Mouse (Mus musculus): Measurements from ENCODE around the gene 2200002D01Rik. TPM values are rescaled to one million over a fixed set of nuclear protein-coding genes. Genes with fewer than 3 reads are reported as not detected.

Gene 2200002D01Rik
- total and polyA plus RNA-seq, 2 experiments from 2014 or later = 1.4 TPM; not detected in 1

DNA sequence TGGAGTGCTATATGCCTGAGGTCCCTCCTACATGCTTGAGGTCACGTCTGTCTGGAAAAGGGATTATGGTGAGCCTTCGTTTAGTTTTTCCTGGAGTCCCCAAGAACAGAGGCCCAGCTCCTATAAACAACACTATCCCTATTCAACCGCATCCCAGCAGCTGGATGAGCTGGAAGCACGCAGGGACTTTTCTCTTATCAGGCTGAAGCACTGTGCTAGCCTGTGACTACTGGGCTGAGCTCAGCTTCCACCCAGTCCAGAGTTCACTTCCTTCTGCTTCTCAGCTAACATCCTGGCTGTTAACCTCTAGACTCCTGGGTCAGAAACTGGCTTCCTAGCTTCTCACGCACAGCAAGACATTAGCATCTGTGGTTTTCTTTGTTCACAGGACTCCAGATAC is 5.6 kb upstream of the 2200002D01Rik start:
- H3K4me2 ChIP-seq (ENCODE audit: low read depth, low read length) = no peak overlapping the region
- no peak for TF ChIP-seq CTCF (IDR thresholded peaks at IDR 0.05; ENCODE audit: low read depth)
- 62% methylated on average over 5 of the region's 5 CpGs for WGBS
- no peaks in the 10 kb centered on the region for H3K27me3 ChIP-seq (ENCODE audit: insufficient read depth, low read length)
- H3K4me1 ChIP-seq (ENCODE audit: insufficient read depth, low read length) = no peaks in the 10 kb centered on the region
- H3K4me3 ChIP-seq (ENCODE audit: low read length) = no peak overlapping the region
- DNase-seq (ENCODE audit: low spot score) (no peak), ATAC-seq (no peak)
- no peaks in the 10 kb centered on the region for H3K36me3 ChIP-seq (ENCODE audit: insufficient read depth, low read length)
- H3K27ac ChIP-seq = no peak overlapping the region
- H3K9me3 ChIP-seq (ENCODE audit: low read length) = no peaks in the 10 kb centered on the region
- H3K9ac ChIP-seq (replicated peaks; ENCODE audit: low read length) = no peak overlapping the region

DNA sequence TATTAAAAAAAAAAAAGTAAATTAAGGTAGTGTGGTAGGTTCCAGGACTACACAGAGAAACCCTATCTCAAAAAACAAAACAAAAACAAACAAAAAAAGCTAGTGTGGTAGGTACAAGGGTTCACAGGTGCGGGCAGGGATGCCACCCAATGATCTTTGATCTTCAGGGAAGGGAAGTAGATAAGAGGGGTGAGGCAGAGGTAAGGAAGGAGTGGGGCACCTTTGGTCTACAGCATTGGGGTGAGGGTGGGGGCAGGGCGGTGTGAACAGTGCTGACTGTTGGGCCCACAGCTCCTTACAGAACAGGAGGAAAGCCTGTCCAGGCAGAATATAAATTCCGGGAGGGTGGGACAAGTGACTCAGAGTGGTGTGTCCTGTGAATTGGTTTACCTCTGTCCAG is 2.9 kb upstream of the 2200002D01Rik start:
- WGBS = 90% methylated on average over 3 of the region's 3 CpGs
- H3K27ac ChIP-seq = no peak overlapping the region
- no peak for ATAC-seq
- H3K36me3 ChIP-seq (ENCODE audit: insufficient read depth, low read length) = no peaks in the 10 kb centered on the region
- no peak overlapping the region for H3K4me2 ChIP-seq (ENCODE audit: low read depth, low read length)
- TF ChIP-seq CTCF (IDR thresholded peaks at IDR 0.05; ENCODE audit: low read depth) = no peak
- no peaks in the 10 kb centered on the region for H3K4me1 ChIP-seq (ENCODE audit: insufficient read depth, low read length)
- H3K27me3 ChIP-seq (ENCODE audit: insufficient read depth, low read length) = no peaks in the 10 kb centered on the region
- no peaks in the 10 kb centered on the region for H3K9me3 ChIP-seq (ENCODE audit: low read length)
- H3K4me3 ChIP-seq (ENCODE audit: low read length) = no peak overlapping the region
- no peak for DNase-seq (ENCODE audit: low spot score)
- no peak overlapping the region for H3K9ac ChIP-seq (replicated peaks; ENCODE audit: low read length)

DNA sequence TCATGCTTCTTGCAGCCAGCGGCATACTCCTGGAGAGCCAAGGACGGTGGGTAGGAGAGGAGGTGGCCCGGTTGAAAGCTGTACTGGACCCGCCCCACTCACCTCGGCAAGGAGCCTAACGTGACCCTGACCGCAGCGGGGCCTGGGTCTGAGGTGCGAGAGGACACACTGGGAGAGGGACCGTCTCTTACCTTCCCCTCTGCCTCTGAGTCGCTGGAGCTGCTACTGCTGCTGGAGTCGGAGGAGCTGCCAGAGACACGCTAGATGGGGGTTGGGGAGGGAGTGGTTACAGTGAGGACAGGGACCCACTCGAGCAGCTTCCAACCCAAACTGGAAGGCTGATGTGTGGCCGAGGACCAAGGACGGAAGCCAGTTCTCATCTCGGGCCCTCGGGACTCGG is 560 bp downstream of the 2200002D01Rik start:
- peak overlapping the region; percentile 45 for H3K4me2 ChIP-seq (ENCODE audit: low read depth, low read length)
- no peak overlapping the region for H3K27ac ChIP-seq
- H3K9ac ChIP-seq (replicated peaks; ENCODE audit: low read length) = 0 out of 2 replicates have a peak overlapping the region, but pooled peaks have one; percentile 4
- peak overlapping the region; percentile 6; the same call in 1 of the 2 replicates for H3K4me3 ChIP-seq (ENCODE audit: low read length)
- no peaks in the 10 kb centered on the region for H3K9me3 ChIP-seq (ENCODE audit: low read length)
- TF ChIP-seq CTCF (IDR thresholded peaks at IDR 0.05; ENCODE audit: low read depth) = no peak
- H3K4me1 ChIP-seq (ENCODE audit: insufficient read depth, low read length) = no peaks in the 10 kb centered on the region
- no peak for DNase-seq (ENCODE audit: low spot score)
- ATAC-seq = peak; percentile 42; the same call in 1 of the 2 replicates
- peaks cover 3% of the 10 kb centered on the region; the same call in 1 of the 2 replicates for H3K36me3 ChIP-seq (ENCODE audit: insufficient read depth, low read length)
- WGBS = 30% methylated on average over 19 of the region's 19 CpGs
- H3K27me3 ChIP-seq (ENCODE audit: insufficient read depth, low read length) = no peaks in the 10 kb centered on the region

DNA sequence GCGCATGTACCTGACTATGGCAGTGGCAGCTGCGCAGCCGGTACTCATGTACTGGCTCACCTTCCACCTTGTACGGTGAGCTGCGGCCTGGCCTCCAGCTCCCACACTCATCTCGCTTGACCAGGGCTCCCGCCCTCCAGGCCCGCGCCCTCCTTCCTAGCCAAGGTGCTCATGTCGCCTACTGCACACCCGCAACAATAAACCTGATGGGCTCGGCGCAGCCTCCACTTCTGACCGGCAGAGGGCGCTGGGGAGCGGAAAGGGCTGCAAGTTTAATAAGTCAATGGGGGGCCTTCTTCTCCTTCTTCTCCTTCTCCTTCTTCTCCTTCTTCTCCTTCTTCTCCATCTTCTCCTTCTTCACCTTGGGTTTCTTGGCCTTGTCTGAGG is 959 bp downstream of the 2200002D01Rik start:
- no peaks in the 10 kb centered on the region for H3K4me1 ChIP-seq (ENCODE audit: insufficient read depth, low read length)
- H3K4me3 ChIP-seq (ENCODE audit: low read length) = 0 out of 2 replicates have a peak overlapping the region, but pooled peaks have one; percentile 6
- H3K4me2 ChIP-seq (ENCODE audit: low read depth, low read length) = peak overlapping the region; percentile 45
- DNase-seq (ENCODE audit: low spot score) (peak; percentile 71), ATAC-seq (peak; percentile 57)
- H3K36me3 ChIP-seq (ENCODE audit: insufficient read depth, low read length) = peaks cover 3% of the 10 kb centered on the region; the same call in 1 of the 2 replicates
- H3K9ac ChIP-seq (replicated peaks; ENCODE audit: low read length) = no peak overlapping the region
- peak; percentile 95 for TF ChIP-seq CTCF (IDR thresholded peaks at IDR 0.05; ENCODE audit: low read depth)
- no peaks in the 10 kb centered on the region for H3K9me3 ChIP-seq (ENCODE audit: low read length)
- no peaks in the 10 kb centered on the region for H3K27me3 ChIP-seq (ENCODE audit: insufficient read depth, low read length)
- H3K27ac ChIP-seq = no peak overlapping the region
- 25% methylated on average over 16 of the region's 16 CpGs for WGBS

DNA sequence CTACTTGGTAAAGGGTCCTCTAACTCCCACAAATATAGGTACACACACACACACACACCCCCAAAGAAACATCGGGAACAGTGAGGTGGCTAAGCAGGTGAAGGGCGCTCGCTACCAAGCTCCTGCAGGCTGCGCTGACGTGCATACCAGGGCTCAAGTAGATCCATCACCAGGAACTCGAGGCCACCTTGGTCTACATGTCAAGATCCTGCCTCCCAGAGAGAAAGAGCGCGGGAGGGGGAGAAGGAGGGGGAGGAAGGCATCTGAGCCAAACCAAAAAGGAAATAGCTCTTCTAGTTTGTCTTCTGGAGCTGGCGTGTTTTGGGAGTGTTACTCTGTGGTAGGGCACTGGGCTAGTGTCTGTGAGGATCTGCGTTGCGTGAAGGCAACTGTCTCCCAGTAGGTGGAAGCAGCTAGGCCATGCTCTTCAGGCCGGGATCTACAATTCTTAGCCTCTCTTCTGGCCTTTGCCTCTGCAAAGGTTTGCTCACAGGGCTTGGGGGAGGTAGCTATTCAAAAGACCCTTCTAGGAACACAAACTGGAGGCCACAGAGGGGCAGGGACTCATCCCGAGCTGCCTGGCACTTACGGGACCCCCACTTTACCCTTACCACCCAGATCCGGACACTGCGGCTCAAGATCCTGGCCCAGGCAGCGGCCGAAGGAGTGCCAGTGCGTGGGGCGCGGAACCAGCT is 1.5 kb downstream of the 2200002D01Rik start:
- Histone ChIP-seq H3K36me3 (ENCODE audit: insufficient read depth, low read length) (peaks cover 3% of the 10 kb centered on the region; the same call in 1 of the 2 replicates), H3K4me2 (ENCODE audit: low read depth, low read length) (no peak overlapping the region), H3K27ac (no peak overlapping the region), H3K9ac (replicated peaks; ENCODE audit: low read length) (no peak overlapping the region), H3K27me3 (ENCODE audit: insufficient read depth, low read length) (no peaks in the 10 kb centered on the region), H3K9me3 (ENCODE audit: low read length) (no peaks in the 10 kb centered on the region), H3K4me1 (ENCODE audit: insufficient read depth, low read length) (no peaks in the 10 kb centered on the region), H3K4me3 (ENCODE audit: low read length) (no peak overlapping the region)
- no peak for ATAC-seq
- no peak for TF ChIP-seq CTCF (IDR thresholded peaks at IDR 0.05; ENCODE audit: low read depth)
- DNase-seq (ENCODE audit: low spot score) = no peak
- 91% methylated on average over 21 of the region's 21 CpGs for WGBS

DNA sequence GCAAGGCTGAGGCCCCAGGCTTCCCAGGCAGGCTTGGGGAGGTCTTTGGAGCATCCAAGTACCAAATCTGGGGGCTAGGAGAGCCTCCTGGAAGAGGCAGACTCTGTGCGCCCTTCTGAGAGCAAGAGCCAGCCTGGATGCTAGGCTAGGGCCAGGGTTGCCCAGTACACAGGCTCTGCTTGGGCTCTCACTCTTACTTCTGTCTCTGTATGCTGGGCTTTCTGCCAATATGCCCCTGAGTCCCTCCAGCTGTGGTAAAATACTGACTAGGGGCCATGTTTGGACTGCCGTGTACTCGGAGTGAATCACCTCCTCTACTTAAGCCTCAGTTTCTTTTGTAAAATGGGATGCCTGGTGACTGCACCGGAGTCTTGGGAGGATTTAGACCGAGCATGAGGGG is 2.3 kb downstream of the 2200002D01Rik start:
- Histone ChIP-seq H3K27me3 (ENCODE audit: insufficient read depth, low read length) (no peaks in the 10 kb centered on the region), H3K36me3 (ENCODE audit: insufficient read depth, low read length) (peaks cover 3% of the 10 kb centered on the region; the same call in 1 of the 2 replicates), H3K9ac (replicated peaks; ENCODE audit: low read length) (no peak overlapping the region), H3K4me2 (ENCODE audit: low read depth, low read length) (no peak overlapping the region), H3K27ac (no peak overlapping the region), H3K4me3 (ENCODE audit: low read length) (no peak overlapping the region), H3K4me1 (ENCODE audit: insufficient read depth, low read length) (no peaks in the 10 kb centered on the region), H3K9me3 (ENCODE audit: low read length) (no peaks in the 10 kb centered on the region)
- DNase-seq (ENCODE audit: low spot score) (no peak), ATAC-seq (no peak)
- no peak for TF ChIP-seq CTCF (IDR thresholded peaks at IDR 0.05; ENCODE audit: low read depth)
- 81% methylated on average over 5 of the region's 5 CpGs for WGBS
